Mouse (Mus musculus): ENCODE data around the gene Rab4b. TPM values are rescaled to one million over a fixed set of nuclear protein-coding genes. Genes with fewer than 3 reads are reported as not detected.
A peak's percentile ranks its signal among the peaks of the same experiment; 100 is the strongest.

Gene Rab4b
- polyA plus RNA-seq, 1 experiment from 2014 or later = 32.7 TPM

DNA sequence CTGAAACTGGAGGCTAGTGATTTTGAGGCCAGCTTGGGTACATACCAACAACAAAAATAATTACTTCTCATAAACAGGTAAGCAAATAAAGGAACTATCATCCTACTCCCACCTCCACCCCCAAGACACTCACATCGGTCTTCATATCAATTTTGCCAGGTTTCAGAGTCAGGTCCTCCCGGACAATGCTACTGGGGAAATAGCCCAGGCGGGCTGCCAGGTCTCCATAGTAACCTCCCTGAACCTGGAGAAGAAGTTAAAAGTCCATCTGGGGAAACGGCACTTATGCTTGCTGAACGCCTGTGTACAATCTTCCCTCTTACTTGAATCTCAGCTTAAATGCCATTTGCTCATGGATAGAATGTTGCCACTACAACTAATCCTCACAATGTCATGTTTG lies 1.3 kb upstream of the Rab4b start:
- H3K9me3 ChIP-seq (ENCODE audit: low read length) = no peaks in the 10 kb centered on the region
- peaks cover 4% of the 10 kb centered on the region for H3K36me3 ChIP-seq (replicated peaks; ENCODE audit: insufficient read depth, low read length)
- no peak overlapping the region for H3K4me3 ChIP-seq (ENCODE audit: low read depth, low read length)
- ATAC-seq (no peak), DNase-seq (peak; percentile 71)
- no peaks in the 10 kb centered on the region for H3K27me3 ChIP-seq (ENCODE audit: insufficient read depth, low read length)
- H3K9ac ChIP-seq (replicated peaks) = no peak overlapping the region
- peak overlapping the region; percentile 87; the same call in 1 of the 2 replicates for H3K27ac ChIP-seq (ENCODE audit: low read depth)
- peaks cover 21% of the 10 kb centered on the region for H3K4me1 ChIP-seq (ENCODE audit: insufficient read depth)
- H3K4me2 ChIP-seq (ENCODE audit: low read depth, low read length) = peak overlapping the region; percentile 0; the same call in 1 of the 2 replicates
- TF ChIP-seq CTCF (IDR thresholded peaks at IDR 0.05; ENCODE audit: low read depth) = no peak
- TF ChIP-seq EP300 (IDR thresholded peaks at IDR 0.05; ENCODE audit: low read depth) = no peak
- 56% methylated on average over 5 of the region's 5 CpGs for WGBS (ENCODE audit: insufficient replicate concordance)

DNA sequence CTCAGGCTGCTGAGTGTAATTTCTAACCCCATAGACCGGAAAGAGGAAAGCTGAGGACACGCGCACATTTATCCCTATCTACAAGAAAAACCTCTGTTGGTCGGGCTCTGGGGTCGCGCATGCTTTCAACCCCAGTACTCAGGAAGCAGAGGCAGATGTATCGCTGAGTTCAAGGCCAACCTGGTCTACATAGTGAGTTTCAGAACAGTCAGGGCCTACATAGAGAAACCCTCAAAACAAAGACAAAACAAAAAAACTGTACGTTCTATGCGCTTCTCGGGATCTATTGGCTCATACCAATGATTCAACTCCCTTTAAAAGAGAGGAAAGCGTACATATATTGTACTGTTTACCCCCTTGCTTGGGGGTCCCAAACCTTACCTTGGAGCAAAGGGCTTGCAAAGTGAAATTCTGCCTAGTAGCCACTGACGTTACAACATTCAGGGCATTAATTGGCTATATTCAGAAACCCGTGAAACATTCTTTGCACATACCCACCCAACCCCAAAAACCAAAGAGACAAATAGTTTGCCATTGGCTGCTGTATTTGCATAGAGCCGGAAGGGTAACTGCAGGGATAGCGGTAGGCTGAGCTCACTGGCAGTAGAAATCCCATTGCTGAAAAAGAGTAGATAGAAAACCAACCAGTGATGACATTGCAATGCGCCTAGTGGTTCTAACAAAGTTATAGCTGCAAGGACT lies 672 bp upstream of the Rab4b start:
- 43% methylated on average over 16 of the region's 16 CpGs for WGBS (ENCODE audit: insufficient replicate concordance)
- DNase-seq (no peak), ATAC-seq (no peak)
- Histone ChIP-seq H3K27me3 (ENCODE audit: insufficient read depth, low read length) (no peaks in the 10 kb centered on the region), H3K9ac (replicated peaks) (no peak overlapping the region), H3K27ac (ENCODE audit: low read depth) (peak overlapping the region; percentile 87; the same call in 1 of the 2 replicates), H3K4me1 (ENCODE audit: insufficient read depth) (peaks cover 21% of the 10 kb centered on the region), H3K9me3 (ENCODE audit: low read length) (no peaks in the 10 kb centered on the region), H3K36me3 (replicated peaks; ENCODE audit: insufficient read depth, low read length) (peaks cover 6% of the 10 kb centered on the region), H3K4me3 (ENCODE audit: low read depth, low read length) (peak overlapping the region; percentile 67), H3K4me2 (ENCODE audit: low read depth, low read length) (peak overlapping the region; percentile 73)
- TF ChIP-seq CTCF (IDR thresholded peaks at IDR 0.05; ENCODE audit: low read depth) = no peak
- TF ChIP-seq EP300 (IDR thresholded peaks at IDR 0.05; ENCODE audit: low read depth) = no peak

- DNase-seq (no peak), ATAC-seq (peak; percentile 27)
- 20% methylated on average over 4 of the region's 4 CpGs for WGBS (ENCODE audit: insufficient replicate concordance)
- H3K9me3 ChIP-seq (ENCODE audit: low read length) = no peaks in the 10 kb centered on the region
- no peaks in the 10 kb centered on the region for H3K27me3 ChIP-seq (ENCODE audit: insufficient read depth, low read length)
- peaks cover 9% of the 10 kb centered on the region; the same call in 1 of the 2 replicates for H3K36me3 ChIP-seq (replicated peaks; ENCODE audit: insufficient read depth, low read length)
- H3K27ac ChIP-seq (ENCODE audit: low read depth) = peak overlapping the region; percentile 87
- peak overlapping the region; percentile 67 for H3K4me3 ChIP-seq (ENCODE audit: low read depth, low read length)
- H3K4me2 ChIP-seq (ENCODE audit: low read depth, low read length) = peak overlapping the region; percentile 73
- peak overlapping the region; percentile 63; the same call in 1 of the 2 replicates for H3K9ac ChIP-seq (replicated peaks)
- no peak for TF ChIP-seq CTCF (IDR thresholded peaks at IDR 0.05; ENCODE audit: low read depth)
- TF ChIP-seq EP300 (IDR thresholded peaks at IDR 0.05; ENCODE audit: low read depth) = no peak; the same call in 1 of the 2 replicates
- H3K4me1 ChIP-seq (ENCODE audit: insufficient read depth) = peaks cover 21% of the 10 kb centered on the region
Observed at GRCm38 (mm10) chr7:27177942-27178323, 763 bp downstream of the Rab4b start.

DNA sequence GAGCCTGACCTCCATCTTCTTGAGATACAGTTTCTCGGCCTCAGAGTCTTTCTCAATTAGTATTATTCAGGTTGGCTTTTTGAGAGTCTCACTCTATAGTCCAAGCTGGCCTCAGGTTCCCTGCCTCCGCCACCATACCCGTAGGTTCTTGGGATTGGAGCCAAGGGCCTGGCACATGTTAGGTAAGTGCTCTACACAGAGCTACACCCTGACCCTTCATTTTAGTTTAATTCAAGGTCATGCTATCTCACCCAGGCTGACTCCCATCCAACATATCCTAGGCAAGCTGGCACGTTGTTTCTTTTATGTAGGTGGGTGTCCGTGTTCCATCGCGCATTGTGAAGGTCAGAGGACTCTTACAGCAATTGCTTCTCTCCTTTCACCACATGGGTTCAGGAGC lies 3.8 kb downstream of the Rab4b start:
- no peak for ATAC-seq
- Histone ChIP-seq H3K4me1 (ENCODE audit: insufficient read depth) (peaks cover 16% of the 10 kb centered on the region), H3K27ac (ENCODE audit: low read depth) (no peak overlapping the region), H3K36me3 (replicated peaks; ENCODE audit: insufficient read depth, low read length) (peaks cover 22% of the 10 kb centered on the region), H3K27me3 (ENCODE audit: insufficient read depth, low read length) (no peaks in the 10 kb centered on the region), H3K4me3 (ENCODE audit: low read depth, low read length) (no peak overlapping the region), H3K9me3 (ENCODE audit: low read length) (no peaks in the 10 kb centered on the region), H3K9ac (replicated peaks) (no peak overlapping the region), H3K4me2 (ENCODE audit: low read depth, low read length) (no peak overlapping the region)
- no peak for DNase-seq
- 85% methylated on average over 7 of the region's 7 CpGs for WGBS (ENCODE audit: insufficient replicate concordance)
- no peak for TF ChIP-seq EP300 (IDR thresholded peaks at IDR 0.05; ENCODE audit: low read depth)
- no peak for TF ChIP-seq CTCF (IDR thresholded peaks at IDR 0.05; ENCODE audit: low read depth)

GRCm38 (mm10) chr7:27174496-27174895 lies 4.2 kb downstream of the Rab4b start:
- no peak for DNase-seq
- H3K27ac ChIP-seq (ENCODE audit: low read depth) = no peak overlapping the region
- H3K9ac ChIP-seq (replicated peaks) = no peak overlapping the region
- no peaks in the 10 kb centered on the region for H3K9me3 ChIP-seq (ENCODE audit: low read length)
- H3K4me3 ChIP-seq (ENCODE audit: low read depth, low read length) = no peak overlapping the region
- peaks cover 12% of the 10 kb centered on the region for H3K4me1 ChIP-seq (ENCODE audit: insufficient read depth)
- TF ChIP-seq EP300 (IDR thresholded peaks at IDR 0.05; ENCODE audit: low read depth) = no peak
- no peak for TF ChIP-seq CTCF (IDR thresholded peaks at IDR 0.05; ENCODE audit: low read depth)
- no peak overlapping the region for H3K4me2 ChIP-seq (ENCODE audit: low read depth, low read length)
- ATAC-seq = no peak
- 85% methylated on average over 15 of the region's 15 CpGs for WGBS (ENCODE audit: insufficient replicate concordance)
- H3K36me3 ChIP-seq (replicated peaks; ENCODE audit: insufficient read depth, low read length) = peaks cover 22% of the 10 kb centered on the region
- no peaks in the 10 kb centered on the region for H3K27me3 ChIP-seq (ENCODE audit: insufficient read depth, low read length)

DNA sequence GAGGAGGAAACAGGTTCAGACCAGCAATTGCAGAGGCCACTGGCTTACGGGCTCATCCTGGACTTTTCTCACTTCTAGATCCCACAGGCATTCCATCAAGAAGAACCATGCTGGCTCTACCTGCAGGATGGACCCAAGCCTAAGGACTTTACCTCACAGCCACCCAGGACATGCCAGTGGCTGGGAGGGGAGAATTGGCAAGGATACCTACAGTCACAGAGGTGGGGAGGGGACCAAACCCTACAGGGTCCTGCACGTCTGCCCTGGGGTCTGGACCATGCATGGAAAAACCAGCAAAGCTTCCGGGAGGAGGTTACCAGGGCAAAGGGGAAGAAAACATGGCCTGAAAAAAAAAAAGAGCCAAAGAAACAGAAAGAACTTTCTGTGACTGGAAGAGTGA lies 7.7 kb downstream of the Rab4b start:
- ATAC-seq = no peak
- H3K36me3 ChIP-seq (replicated peaks; ENCODE audit: insufficient read depth, low read length) = peaks cover 22% of the 10 kb centered on the region
- H3K9ac ChIP-seq (replicated peaks) = no peak overlapping the region
- H3K4me2 ChIP-seq (ENCODE audit: low read depth, low read length) = no peak overlapping the region
- peaks cover 15% of the 10 kb centered on the region for H3K4me1 ChIP-seq (ENCODE audit: insufficient read depth)
- H3K27ac ChIP-seq (ENCODE audit: low read depth) = no peak overlapping the region
- no peaks in the 10 kb centered on the region for H3K9me3 ChIP-seq (ENCODE audit: low read length)
- no peaks in the 10 kb centered on the region for H3K27me3 ChIP-seq (ENCODE audit: insufficient read depth, low read length)
- H3K4me3 ChIP-seq (ENCODE audit: low read depth, low read length) = no peak overlapping the region
- WGBS (ENCODE audit: insufficient replicate concordance) = 76% methylated on average over 3 of the region's 3 CpGs
- TF ChIP-seq EP300 (IDR thresholded peaks at IDR 0.05; ENCODE audit: low read depth) (no peak), CTCF (IDR thresholded peaks at IDR 0.05; ENCODE audit: low read depth) (no peak)
- DNase-seq = no peak

Measured in liver, postnatal 0 days (tissue).